Mouse (Mus musculus) forebrain, embryonic 10.5 days (tissue): ENCODE data around the gene Rfx4. TPM values are rescaled to one million over a fixed set of nuclear protein-coding genes. Genes with fewer than 3 reads are reported as not detected.

Experiments used
- DNase-seq: peaks from one replicate; pipeline ENCODE4 v3.0.0-alpha.2; 2017; ENCODE audit warnings: low spot score; ENCODE audit errors: extremely low spot score
- H3K27ac ChIP-seq: fragments of 300-500 bp; sonication (generic); 2 replicates; pipeline ENCODE4 v1.5.1; 2016; ENCODE audit warnings: mild to moderate bottlenecking
- H3K27me3 ChIP-seq: fragments of 300-500 bp; sonication (generic); 2 replicates; pipeline ENCODE4 v1.6.1; 2016; ENCODE audit warnings: mild to moderate bottlenecking; ENCODE audit not compliant: poor library complexity, severe bottlenecking
- H3K36me3 ChIP-seq: fragments of 300-500 bp; sonication (generic); replicated peaks from 2 replicates; pipeline ENCODE4 v1.6.1; 2016; ENCODE audit warnings: mild to moderate bottlenecking, moderate library complexity
- H3K4me1 ChIP-seq: fragments of 300-500 bp; sonication (generic); 2 replicates; pipeline ENCODE4 v1.6.1; 2016
- H3K4me3 ChIP-seq: fragments of 300-500 bp; sonication (generic); 2 replicates; pipeline ENCODE4 v1.5.1; 2016; ENCODE audit warnings: mild to moderate bottlenecking, moderate library complexity
- H3K9me3 ChIP-seq: fragments of 300-500 bp; sonication (generic); 2 replicates; pipeline ENCODE4 v1.6.1; 2016; ENCODE audit warnings: mild to moderate bottlenecking, moderate library complexity
- WGBS: fragments of 180-500 bp; shearing (Covaris S2); methylation state at CpG from one replicate; pipeline ENCODE4 v1.1.7; 2016; 5-methylcytosine and 5-hydroxymethylcytosine counted together
- polyA plus RNA-seq: library from polyadenylated mRNA; unstranded; fragments of >200 nt; fragmentation: Nextera tagmentation; extraction: Ambion mirVana; gene quantifications from 2 replicates; pipeline ENCODE4 v1.2.1, GENCODE M21; 2016

The Rfx4 gene
- polyA plus RNA-seq, 1 experiment from 2014 or later, result 26.1 TPM

DNA sequence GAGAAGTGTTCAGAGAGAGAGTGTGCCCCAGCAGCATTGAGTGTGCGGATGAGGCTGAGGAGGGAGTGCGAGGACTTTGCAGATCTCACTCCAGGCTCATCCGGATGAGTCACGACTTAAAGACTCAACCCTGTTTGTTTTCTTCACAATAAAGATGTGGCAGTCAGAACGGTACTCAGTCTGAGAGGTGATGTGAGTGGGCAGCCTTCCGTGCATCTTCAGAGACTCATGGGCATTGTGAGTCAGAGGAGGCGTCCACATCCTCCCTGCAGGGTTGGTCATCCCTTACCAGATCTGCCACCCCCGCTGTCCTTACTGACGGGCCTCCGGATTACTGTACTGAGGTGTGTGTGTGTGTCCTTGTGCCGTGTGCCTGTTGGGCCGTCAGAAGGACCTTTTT, 28.9 kb upstream of the Rfx4 start:
- DNase-seq, result no peak
- WGBS, result 92% methylated on average over 12 of the region's 12 CpGs
- H3K4me1 ChIP-seq, result peaks cover 11% of the 10 kb centered on the region

DNA sequence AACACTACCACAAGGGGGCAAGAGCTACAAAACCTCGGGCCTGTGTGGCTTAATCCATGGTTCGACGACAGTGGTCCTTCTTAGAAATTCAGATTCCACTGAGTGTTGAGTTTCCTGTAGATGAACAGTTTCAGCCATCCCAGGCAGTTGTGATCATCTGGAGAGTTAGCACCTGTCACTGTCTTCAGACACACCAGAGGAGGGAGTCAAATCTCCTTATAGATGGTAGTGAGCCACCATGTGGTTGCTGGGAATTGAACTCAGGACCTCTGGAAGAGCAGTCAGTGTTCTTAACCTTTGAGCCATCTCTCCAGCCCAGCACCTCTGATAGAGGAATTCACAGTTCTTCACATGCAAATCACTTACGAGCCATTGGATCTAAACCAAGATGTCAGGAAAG, 28.1 kb upstream of the Rfx4 start:
- Histone ChIP-seq H3K36me3 (peaks cover 29% of the 10 kb centered on the region), H3K4me3 (no peak overlapping the region), H3K27me3 (peaks cover 5% of the 10 kb centered on the region; the same call in 1 of the 2 replicates), H3K27ac (no peak overlapping the region), H3K9me3 (no peaks in the 10 kb centered on the region), H3K4me1 (peaks cover 3% of the 10 kb centered on the region)
- WGBS, result 93% methylated on average over 4 of the region's 4 CpGs
- DNase-seq, result no peak

More for the DNA sequence above, 28.9 kb upstream of the Rfx4 start:
- no peak overlapping the region for H3K4me3 ChIP-seq
- H3K27me3 ChIP-seq, result peaks cover 5% of the 10 kb centered on the region; the same call in 1 of the 2 replicates
- peaks cover 29% of the 10 kb centered on the region for H3K36me3 ChIP-seq
- no peaks in the 10 kb centered on the region for H3K9me3 ChIP-seq
- H3K27ac ChIP-seq, result no peak overlapping the region

DNA sequence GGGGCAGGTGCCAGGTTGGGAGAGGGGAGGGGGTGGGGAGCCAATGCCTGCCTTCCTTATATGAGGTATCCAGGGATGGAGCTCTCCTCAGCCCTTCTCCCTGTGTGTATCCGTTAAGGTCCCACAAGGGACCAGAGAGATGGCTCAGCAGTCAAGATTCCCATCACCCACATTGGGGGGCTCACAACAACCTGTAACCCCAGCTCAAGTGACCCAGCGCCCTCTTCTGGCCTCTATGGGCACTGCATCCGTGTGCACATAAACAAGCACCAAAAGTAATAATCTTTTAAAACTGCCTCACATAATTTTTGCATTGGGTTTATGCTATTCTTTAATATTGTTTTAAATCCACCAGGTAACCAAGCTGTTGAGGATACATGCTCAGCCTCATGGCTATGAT, 25.8 kb upstream of the Rfx4 start:
- no peak overlapping the region for H3K4me3 ChIP-seq
- H3K27ac ChIP-seq, result no peak overlapping the region
- peaks cover 24% of the 10 kb centered on the region for H3K36me3 ChIP-seq
- H3K9me3 ChIP-seq, result no peaks in the 10 kb centered on the region
- H3K27me3 ChIP-seq, result peaks cover 5% of the 10 kb centered on the region; the same call in 1 of the 2 replicates
- 0 out of 2 replicates have a peak, but pooled peaks cover 5% of the 10 kb centered on the region for H3K4me1 ChIP-seq
- DNase-seq, result no peak
- WGBS, result 86% methylated on average over 3 of the region's 3 CpGs

DNA sequence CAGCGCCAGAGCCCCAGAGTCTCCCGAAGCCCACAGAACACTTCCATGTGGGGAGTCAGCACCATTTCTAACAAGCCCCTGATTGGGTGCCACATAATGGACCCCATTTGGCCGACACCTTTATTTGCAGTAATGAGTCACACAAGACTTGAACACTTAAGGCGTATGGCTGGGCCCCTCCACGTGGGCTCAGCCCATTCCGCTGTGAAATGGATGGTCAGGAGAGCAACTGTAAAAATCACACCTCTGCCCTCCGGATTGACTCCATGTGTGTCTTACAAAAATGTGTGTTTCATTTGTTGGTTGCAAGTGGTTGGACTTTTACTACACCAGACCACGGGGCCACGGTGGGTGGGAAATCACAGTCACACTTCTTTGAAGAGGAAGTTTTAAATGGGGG, 24.9 kb upstream of the Rfx4 start:
- Histone ChIP-seq H3K27me3 (peaks cover 5% of the 10 kb centered on the region; the same call in 1 of the 2 replicates), H3K4me1 (0 out of 2 replicates have a peak, but pooled peaks cover 5% of the 10 kb centered on the region), H3K27ac (no peak overlapping the region), H3K4me3 (no peak overlapping the region), H3K9me3 (no peaks in the 10 kb centered on the region), H3K36me3 (peaks cover 15% of the 10 kb centered on the region)
- no peak for DNase-seq
- WGBS, result 92% methylated on average over 9 of the region's 9 CpGs

DNA sequence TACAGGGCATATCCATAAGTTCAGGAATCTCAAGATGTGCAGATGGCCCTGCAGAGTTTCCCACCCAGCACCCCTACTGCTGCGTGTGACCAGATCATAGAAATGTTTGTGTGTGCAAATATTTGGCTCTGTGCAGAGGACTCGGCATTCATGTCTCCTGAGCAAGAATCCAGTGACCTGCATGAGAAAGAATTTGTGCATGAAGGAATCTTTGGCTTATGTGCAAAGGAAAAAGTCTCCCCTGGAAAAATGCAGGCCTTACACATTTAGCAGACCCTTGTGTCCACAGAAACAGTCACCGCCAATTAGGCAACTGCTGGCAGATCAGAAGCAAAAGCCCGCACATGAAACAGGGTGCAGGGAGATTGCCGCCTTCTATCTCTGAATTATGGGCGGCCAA, 22.4 kb upstream of the Rfx4 start:
- 88% methylated on average over 6 of the region's 6 CpGs for WGBS
- no peak for DNase-seq
- H3K27ac ChIP-seq, result no peak overlapping the region
- H3K36me3 ChIP-seq, result no peaks in the 10 kb centered on the region
- 0 out of 2 replicates have a peak, but pooled peaks cover 5% of the 10 kb centered on the region for H3K4me1 ChIP-seq
- peaks cover 5% of the 10 kb centered on the region; the same call in 1 of the 2 replicates for H3K27me3 ChIP-seq
- no peak overlapping the region for H3K4me3 ChIP-seq
- H3K9me3 ChIP-seq, result no peaks in the 10 kb centered on the region

DNA sequence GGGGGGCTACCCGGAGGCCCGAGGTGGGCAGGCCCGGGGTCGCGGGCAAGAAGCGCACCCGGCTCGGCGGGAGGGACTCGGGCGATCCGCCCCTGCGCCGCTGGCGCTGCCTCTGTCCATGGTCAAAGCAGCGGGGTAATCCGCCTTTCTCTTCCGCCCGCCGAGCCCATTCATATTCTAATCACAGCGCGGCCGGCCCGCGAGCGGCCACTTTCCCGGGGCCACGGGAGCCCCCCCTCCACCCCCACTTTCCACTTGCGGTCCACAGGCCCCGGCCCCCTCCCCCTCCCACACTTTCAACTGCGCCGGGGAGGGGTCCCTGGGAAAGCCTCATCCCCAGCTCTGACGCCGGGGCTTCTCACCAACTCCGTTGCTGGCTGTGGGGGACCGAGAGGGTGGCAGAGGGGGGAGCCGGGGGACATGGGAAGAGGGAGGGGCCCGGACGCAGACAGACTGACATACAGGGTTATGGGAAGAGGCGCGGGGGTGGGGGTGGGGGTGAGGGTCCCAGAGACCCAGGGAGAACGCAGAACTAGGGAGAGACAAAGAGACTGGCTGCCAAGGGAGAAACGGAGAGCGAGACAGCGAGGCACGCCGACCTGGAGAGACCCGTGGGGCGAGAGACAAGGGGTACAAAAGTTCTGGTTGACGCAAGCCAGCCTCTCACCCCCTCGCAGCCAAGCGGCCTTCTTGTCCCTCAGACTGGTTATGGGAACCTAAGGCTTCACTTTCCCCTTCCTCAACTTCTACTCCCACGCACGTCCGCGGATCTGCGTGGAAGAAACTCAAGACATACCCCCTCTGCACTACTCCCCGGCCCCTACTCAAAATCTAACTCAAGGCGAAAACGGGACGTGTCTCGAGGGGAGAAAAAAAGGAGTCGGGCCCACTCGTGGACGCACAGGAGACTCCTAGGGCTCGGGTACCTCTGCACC, 744 bp upstream of the Rfx4 start:
- peak overlapping the region; percentile 71 for H3K4me3 ChIP-seq
- H3K27ac ChIP-seq, result peak overlapping the region; percentile 94
- WGBS, result under 1% methylated on average over 66 of the region's 66 CpGs
- DNase-seq, result peak; percentile 87
- H3K4me1 ChIP-seq, result peaks cover 64% of the 10 kb centered on the region
- H3K36me3 ChIP-seq, result no peaks in the 10 kb centered on the region
- H3K27me3 ChIP-seq, result peaks cover 89% of the 10 kb centered on the region
- H3K9me3 ChIP-seq, result no peaks in the 10 kb centered on the region

DNA sequence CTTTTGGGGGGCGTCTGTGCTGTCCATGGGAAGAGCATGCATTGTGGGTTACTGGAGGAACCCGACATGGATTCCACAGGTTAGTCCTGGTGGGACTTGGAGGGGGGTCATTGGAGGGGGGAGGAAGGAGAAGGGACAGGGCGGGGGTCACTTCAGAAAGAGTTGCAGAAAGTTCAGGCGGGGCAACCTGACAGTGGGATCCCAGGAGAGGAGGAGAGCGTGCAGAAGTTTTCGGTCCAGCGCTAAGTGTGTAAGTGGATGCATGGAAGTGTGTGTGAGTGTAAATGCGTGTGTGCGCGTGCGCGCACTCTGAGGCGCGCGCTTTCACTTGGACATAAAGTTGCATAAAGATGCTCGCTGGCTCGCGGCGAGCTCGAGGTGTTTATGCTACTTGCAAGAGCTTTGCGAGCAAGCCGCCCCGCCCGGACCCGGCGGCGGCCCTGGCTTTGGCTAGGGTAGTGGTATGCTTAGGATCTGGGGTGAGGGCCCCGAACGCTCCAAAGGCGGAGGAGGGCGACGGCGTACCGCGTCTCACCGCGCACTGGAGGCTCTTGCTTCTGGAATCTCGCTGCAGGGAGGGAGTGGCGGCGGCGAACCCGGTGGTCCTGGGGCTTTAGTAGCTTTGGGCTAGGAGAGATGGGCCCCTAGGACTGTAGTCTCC, 703 bp downstream of the Rfx4 start:
- Histone ChIP-seq H3K36me3 (no peaks in the 10 kb centered on the region), H3K27me3 (peaks cover 99% of the 10 kb centered on the region), H3K27ac (peak overlapping the region; percentile 94), H3K9me3 (no peaks in the 10 kb centered on the region), H3K4me3 (peak overlapping the region; percentile 71), H3K4me1 (peaks cover 74% of the 10 kb centered on the region)
- peak; percentile 77 for DNase-seq
- WGBS, result under 1% methylated on average over 42 of the region's 42 CpGs

DNA sequence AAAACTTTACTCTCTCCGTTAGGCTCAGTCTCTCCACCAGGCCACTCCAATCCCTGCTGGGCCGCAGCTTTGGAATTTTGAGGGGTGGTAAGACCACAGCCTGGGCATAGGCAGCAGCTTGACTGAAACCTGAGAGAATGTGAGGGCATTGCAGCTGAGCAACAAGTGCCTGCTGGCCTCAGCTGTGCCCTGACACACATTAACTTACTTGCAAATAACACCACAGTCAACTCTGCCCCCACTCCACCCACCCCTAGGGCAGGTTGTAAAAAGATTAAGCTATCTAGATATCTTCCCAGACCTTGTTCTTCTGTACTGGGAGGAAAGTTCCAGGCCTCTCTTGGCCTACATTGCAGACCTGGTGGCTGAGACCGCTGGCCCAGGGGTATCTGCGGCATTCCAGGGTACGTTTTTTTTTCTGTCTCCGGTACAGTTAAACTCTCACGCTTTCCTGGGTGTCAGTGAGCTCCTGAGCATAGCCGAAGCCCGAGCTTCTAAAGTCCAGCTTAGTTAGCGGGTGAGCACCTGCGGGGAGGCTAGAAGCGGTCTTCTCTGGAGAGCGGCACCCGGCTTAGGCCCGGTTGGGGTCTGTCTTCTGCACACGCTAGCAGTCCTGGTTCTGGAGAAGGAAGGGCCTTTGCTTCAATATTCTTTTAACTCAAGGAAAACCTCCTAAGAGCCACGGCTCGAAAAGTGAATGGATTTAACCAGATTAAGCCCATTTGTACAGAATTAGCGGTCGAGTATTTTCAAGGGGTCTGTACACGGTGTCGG, 1.8 kb downstream of the Rfx4 start:
- H3K36me3 ChIP-seq, result peaks cover 8% of the 10 kb centered on the region
- peak; percentile 47 for DNase-seq
- peaks cover 78% of the 10 kb centered on the region for H3K4me1 ChIP-seq
- peak overlapping the region; percentile 71 for H3K4me3 ChIP-seq
- under 1% methylated on average over 22 of the region's 22 CpGs for WGBS
- H3K27ac ChIP-seq, result peak overlapping the region; percentile 94
- peaks cover 98% of the 10 kb centered on the region for H3K27me3 ChIP-seq
- H3K9me3 ChIP-seq, result no peaks in the 10 kb centered on the region

DNA sequence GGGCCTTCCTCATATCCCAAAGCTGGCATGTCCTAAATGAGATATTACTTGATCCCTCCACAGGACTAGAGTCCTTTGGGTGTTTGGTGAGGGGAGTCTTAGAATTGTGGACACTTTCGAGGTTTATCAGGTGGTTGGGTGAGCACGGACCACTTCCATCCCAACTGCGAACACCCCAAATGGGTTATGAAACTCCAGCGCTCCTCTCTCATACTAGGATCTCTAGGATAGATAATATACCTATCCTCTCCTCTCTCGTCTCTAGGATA, 2.3 kb downstream of the Rfx4 start:
- Histone ChIP-seq H3K27me3 (peaks cover 98% of the 10 kb centered on the region), H3K27ac (peak overlapping the region; percentile 94), H3K36me3 (peaks cover 9% of the 10 kb centered on the region), H3K9me3 (no peaks in the 10 kb centered on the region), H3K4me3 (peak overlapping the region; percentile 71), H3K4me1 (peaks cover 78% of the 10 kb centered on the region)
- DNase-seq, result no peak
- WGBS, result 2% methylated on average over 5 of the region's 5 CpGs

DNA sequence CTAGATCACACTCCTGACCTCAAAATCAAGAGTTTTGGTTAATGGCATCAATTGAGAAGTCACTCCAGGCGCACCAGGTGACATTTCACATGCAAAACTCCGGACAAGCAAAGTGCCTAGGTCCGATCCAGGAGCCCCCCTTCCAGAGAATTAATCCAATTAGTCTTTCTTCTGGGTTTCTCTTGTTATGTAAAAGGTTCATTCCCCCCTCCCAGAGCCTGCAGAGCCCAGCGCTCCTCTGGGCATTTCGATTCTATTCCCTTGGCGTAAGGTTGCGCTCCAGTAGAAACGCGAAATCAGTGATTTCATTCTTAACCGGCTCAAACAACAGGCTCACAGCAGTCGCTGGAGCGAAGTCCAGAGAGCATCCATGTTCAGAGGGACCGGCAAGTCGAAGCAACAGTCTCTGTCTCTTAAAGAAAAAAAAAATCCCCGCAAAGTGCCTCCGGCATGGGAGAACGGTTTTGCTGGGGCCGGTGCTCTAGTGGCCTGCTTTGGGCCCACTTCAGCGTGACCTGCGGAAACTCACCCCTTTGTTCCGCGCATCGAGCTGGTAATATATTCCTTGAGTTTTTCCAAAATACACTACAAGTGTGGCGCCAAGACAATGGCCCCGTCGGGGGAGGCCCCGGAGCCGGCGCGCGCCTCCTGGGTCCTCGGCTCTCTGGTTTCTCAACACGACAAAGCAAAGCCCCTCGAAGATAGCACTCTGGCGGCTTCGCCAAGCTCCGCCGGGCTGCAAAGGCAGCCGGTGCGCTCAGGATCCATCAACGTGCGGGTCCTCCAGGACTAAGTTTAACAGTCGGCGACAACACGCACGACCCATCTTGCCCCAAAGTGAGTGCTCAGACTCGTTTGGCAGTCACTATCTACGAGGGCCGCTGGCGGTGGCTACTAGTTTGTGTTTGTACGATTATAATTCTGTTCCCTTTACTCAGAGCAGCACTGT, 2.9 kb downstream of the Rfx4 start:
- Histone ChIP-seq H3K27ac (peak overlapping the region; percentile 94), H3K36me3 (peaks cover 9% of the 10 kb centered on the region), H3K4me3 (peak overlapping the region; percentile 71), H3K9me3 (no peaks in the 10 kb centered on the region), H3K4me1 (peaks cover 79% of the 10 kb centered on the region), H3K27me3 (peaks cover 98% of the 10 kb centered on the region)
- DNase-seq, result peak; percentile 58
- under 1% methylated on average over 51 of the region's 51 CpGs for WGBS

DNA sequence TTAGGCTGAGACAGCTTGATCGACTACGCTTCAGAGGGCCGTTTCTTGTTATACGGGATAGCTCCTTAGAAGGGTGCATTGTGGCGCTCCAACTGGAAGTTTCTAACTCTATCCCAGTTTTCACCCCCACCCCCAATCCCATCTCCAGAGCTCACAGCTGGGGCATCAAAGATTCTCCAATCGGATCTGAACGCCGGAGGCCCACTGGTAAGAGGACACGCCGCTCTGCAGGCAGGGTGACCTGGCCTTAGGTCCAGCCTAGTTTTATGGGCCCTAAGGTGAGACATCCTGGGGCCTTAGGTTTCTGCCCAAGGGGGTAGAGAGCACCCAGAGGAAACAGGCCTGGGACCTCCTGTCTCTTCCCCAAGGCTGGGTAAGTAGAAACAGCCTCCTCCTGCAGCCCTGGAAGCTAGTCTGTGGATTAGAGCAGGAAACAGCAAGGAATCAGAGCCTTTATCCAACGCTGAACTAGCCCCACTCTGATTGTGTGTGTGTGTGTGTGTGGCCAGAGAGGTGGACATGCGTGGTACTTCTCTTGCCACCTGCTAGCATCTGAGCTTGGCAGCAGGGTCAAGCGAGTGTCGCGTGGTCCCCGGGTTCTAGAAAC, 3.8 kb downstream of the Rfx4 start:
- Histone ChIP-seq H3K27me3 (peaks cover 98% of the 10 kb centered on the region), H3K27ac (peak overlapping the region; percentile 94), H3K4me1 (peaks cover 78% of the 10 kb centered on the region), H3K9me3 (no peaks in the 10 kb centered on the region), H3K4me3 (peak overlapping the region; percentile 71), H3K36me3 (peaks cover 9% of the 10 kb centered on the region)
- 3% methylated on average over 16 of the region's 16 CpGs for WGBS
- DNase-seq, result peak; percentile 55
